Mouse (Mus musculus) spleen, adult 10 weeks (tissue): ENCODE results near the gene Ptprh. TPM values are rescaled to one million over a fixed set of nuclear protein-coding genes. Genes with fewer than 3 reads are reported as not detected.

Experiments
- polyA plus RNA-seq: library from polyadenylated mRNA; stranded (reverse); fragments of 350-450 nt; fragmentation: Illumina TruSeq; extraction: RNeasy Lipid Tissue Mini Kit (QIAGEN cat#74804); gene quantifications from one replicate; pipeline ENCODE4 v1.2.3, GENCODE M21; 2015; ENCODE audit warnings: low replicate concordance; ENCODE audit not compliant: insufficient read depth

Gene Ptprh
- 0.14 TPM for polyA plus RNA-seq

GRCm38 (mm10) chr7:4603873-4604272 is at the start of gene Ptprh:
Gene Ptprh (minus strand): TSS chr7:4604041.

DNA sequence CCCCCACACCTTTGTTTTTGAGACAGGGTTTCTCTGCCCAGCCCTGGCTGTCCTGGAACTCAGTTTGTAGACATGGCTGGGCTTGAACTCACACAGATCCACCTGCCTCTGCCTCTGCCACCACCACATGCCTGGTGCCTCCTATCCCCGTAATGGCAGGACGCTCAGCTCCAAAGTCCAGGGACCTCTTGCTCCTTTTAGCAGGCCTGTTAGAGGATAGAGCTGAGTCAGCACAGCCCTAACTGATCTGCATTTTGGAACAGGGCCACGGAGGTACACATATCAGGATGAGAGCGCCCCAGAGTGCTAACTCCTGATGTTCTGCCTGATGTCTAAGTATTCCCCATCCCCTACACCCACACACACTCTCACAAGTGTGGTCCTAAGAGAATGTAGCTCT is 27.2 kb upstream of the Ptprh start, which contains the start of gene Tmem86b:
Tmem86b (minus strand) TSS at position 392 of the 400 bp plus-strand sequence.

GRCm38 (mm10) chr7:4547221-4547641 is 56.6 kb downstream of the Ptprh start, which contains the start of gene Syt5:
Gene Syt5 (minus strand): TSS chr7:4547541.

DNA sequence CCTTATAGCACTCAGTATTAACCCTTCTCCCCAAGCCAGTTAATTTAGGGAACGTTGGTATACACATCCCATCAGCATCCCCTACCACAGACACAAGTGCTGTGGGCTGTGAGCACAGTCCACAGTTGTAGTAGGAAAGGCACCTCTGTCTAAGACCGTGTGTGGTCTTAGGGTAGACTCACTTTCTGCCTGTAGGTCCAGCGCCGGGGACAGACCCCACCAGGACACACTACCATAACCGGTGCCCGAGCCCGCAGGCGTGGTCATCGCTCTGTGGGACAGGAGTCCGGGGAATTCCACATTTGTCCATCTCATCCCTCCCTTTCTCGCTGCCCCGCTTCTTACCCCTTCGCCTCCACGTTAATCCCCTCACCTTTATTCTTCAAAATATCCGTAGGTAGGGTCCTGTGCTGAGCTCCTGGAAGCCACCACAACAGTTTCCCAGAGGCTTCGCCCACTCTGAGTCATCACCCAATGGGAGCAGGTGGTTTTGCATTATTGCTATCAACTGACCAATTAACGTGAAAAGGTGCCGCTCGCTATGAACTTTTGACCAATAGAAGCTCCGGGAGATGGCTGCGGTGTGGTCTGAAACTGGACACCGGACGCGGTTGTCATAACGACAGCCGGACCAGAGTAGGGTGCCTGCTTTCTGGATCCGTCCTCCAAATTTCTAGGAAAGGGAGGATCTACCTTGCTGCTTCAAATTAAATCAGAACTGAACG is 71.7 kb downstream of the Ptprh start, which contains the start of gene Dnaaf3:
Dnaaf3 (minus strand) TSS at position 449 of the 725 bp plus-strand sequence.

GRCm38 (mm10) chr7:4524212-4524922 is 79.5 kb downstream of the Ptprh start, which contains the start of gene Tnni3:
Gene Tnni3 (minus strand): TSS chr7:4524229.

GRCm38 (mm10) chr7:4516332-4517050 is 87.3 kb downstream of the Ptprh start, which contains the start of gene Tnnt1:
Gene Tnnt1 (minus strand): TSS chr7:4516382.

DNA sequence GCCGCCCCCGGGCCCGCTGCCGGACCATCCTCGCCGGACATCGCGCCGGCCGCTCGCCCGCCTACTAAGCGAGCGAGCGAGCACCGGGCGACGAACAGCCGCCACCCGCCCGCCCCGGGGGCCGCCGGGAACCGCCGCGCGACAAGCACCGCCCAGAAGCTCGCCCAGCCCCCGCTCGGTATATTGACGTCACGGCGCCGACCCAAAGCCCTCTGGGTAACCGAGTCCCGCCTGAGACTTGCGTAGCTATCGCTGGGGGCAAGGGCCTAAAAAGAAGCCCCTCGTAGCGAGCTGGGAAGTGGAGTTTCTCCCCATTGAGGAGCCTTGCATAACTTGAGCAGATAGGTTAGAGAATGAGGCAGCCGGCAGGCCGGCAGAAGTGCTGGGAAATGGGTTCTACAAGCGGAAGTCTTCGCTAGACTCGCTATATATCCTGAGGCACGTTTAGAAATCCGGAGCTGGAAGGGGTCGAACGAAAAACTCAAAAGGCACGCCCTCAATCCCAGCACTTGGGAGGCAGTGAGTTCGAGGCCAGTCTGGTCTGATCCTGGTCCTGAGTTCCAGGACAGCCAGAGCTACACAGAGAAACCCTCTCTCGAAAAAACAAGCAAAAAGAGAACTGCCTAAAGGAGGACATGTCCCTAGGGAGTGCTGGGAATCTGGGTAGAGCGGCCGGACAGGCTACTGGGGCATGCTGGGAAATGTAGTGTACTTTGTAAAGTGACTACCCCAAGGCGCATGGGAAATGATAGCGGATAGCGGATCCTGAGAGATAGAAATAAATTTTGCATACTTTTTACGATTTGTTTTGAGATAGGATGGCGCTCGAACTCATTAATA is 102.1 kb downstream of the Ptprh start, which contains the start of gene Ppp1r12c:
Ppp1r12c (minus strand) TSS at position 123 of the 840 bp plus-strand sequence.

Other genes starting within 250 kb of the Ptprh start
- gene Gp6, start 206.3 kb downstream of the Ptprh start, polyA plus RNA-seq, result 2.9 TPM
- 8.5 TPM for gene Rdh13, start 158.4 kb downstream of the Ptprh start, polyA plus RNA-seq
- gene Eps8l1, start 143.4 kb downstream of the Ptprh start, polyA plus RNA-seq, result 35.4 TPM
- gene Ppp1r12c, start 102.4 kb downstream of the Ptprh start, polyA plus RNA-seq, result 152 TPM
- 4.6 TPM for gene Tnnt1, start 87.7 kb downstream of the Ptprh start, polyA plus RNA-seq
- gene Tnni3, start 79.8 kb downstream of the Ptprh start, polyA plus RNA-seq, result 7.0 TPM
- 2.6 TPM for gene Dnaaf3, start 71.6 kb downstream of the Ptprh start, polyA plus RNA-seq
- 0.18 TPM for gene Syt5, start 56.5 kb downstream of the Ptprh start, polyA plus RNA-seq
- gene Tmem86b, start 27.4 kb upstream of the Ptprh start, polyA plus RNA-seq, result 12.5 TPM
- gene Ppp6r1, start 55.0 kb upstream of the Ptprh start, polyA plus RNA-seq, result 69.8 TPM
- 4.8 TPM for gene Hspbp1, start 81.0 kb upstream of the Ptprh start, polyA plus RNA-seq
- 0.57 TPM for gene Brsk1, start 86.6 kb upstream of the Ptprh start, polyA plus RNA-seq
- gene Tmem150b, start 121.2 kb upstream of the Ptprh start, polyA plus RNA-seq, result 8.1 TPM
- 30.4 TPM for gene Kmt5c, start 136.1 kb upstream of the Ptprh start, polyA plus RNA-seq
- 5.1 TPM for gene Cox6b2, start 149.1 kb upstream of the Ptprh start, polyA plus RNA-seq
- not detected for gene Fam71e2, start 167.3 kb upstream of the Ptprh start, polyA plus RNA-seq
- 0.11 TPM for gene Il11, start 178.8 kb upstream of the Ptprh start, polyA plus RNA-seq
- gene Tmem190, start 178.9 kb upstream of the Ptprh start, polyA plus RNA-seq, result not detected
- gene Tmem238, start 185.6 kb upstream of the Ptprh start, polyA plus RNA-seq, result 1.6 TPM
- 457 TPM for gene Rpl28, start 188.8 kb upstream of the Ptprh start, polyA plus RNA-seq
- gene Ube2s, start 208.5 kb upstream of the Ptprh start, polyA plus RNA-seq, result 78.0 TPM
- 0.07 TPM for gene Shisa7, start 240.7 kb upstream of the Ptprh start, polyA plus RNA-seq